Mouse (Mus musculus) lung, adult 18-20 months (tissue): ENCODE data around the gene Ppid.
"Not testable (repeated sequence)": the region's sequence is repeated elsewhere in the genome, so short reads cannot be mapped to it uniquely, and the experiment has no call there.

Experiments
- DNase-seq, 2 experiments: peaks; one replicate each; pipeline ENCODE4 v3.0.0; 2022; ENCODE audit warnings: mixed read lengths in 2 of 2

The Ppid gene

DNA sequence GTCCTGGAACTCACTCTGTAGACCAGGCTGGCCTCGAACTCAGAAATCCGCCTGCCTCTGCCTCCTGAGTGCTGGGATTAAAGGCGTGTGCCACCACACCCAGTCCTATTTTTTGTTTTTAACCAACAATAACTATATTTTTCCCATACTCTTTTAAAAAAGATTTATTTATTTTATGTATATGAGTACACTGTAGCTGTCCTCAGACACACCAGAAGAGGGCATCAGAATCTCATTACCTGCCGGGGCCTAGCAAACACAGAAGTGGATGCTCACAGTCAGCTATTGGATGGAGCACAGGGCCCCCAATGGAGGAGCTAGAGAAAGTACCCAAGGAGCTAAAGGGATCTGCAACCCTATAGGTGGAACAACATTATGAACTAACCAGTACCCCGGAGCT is 17.8 kb upstream of the Ppid start:
- DNase-seq = not testable (repeated sequence)

DNA sequence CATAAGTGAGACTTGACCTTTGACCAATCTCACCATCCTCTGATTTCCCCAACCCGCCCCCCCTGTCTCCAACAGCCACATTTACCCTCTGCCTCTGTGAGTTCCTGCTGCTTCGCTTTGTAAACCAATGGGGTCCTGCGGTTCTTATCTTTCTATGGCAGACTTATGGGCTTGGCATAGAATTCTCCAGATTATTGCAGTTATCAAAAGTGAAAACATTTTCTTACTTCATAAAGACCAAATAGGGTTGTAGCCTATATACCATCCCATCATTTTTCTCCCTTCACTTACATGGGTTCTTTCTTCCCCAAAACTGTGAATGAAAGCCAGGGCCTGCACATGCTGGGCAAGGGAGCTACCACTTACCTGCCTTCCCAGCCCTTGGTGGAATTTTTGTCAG is 16.8 kb upstream of the Ppid start:
- DNase-seq = no peak

DNA sequence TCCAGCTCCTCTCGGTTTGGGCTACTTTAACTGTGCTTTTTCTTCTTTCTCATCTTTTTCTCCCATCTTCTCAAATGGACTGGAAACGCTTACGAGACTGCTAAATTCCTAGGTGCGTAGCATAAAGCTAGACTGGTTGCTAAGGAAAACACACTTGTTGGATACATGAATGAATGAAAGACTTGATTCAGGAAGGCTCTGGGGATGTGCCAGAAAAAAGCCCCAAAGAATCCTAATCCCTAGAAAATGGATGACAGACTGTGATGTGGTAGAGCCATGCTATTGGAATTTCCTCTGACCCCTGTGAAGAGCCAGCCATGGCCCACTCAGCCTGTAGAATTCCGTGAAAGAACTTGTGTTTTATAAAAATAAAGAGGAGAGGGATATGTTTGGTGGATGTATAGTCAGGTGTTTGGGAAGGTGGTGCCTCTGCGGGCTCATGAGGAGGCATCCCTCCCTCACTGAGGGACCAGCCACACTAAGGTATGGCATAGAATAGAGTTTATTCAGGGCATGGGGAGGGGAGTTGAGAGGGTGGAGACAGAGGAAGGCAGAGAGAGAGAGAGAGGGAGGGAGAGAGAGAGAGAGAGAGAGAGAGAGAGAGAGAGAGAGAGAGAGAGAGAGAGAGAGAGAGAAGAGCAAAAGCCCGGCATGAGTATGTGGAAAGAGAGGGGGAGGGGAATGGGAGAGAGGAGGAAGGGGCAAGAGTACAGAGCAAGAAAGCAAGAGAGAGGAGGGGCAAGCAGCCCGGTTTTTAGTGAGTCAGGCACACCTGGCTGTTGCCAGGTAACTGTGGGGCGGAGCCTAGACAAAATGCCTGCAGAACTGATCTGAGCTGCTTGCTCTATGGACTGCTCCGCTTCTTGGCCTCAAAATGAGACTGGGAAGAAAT is 15.3 kb upstream of the Ppid start:
- DNase-seq = peak in 1 of 2 experiments; percentile 56

DNA sequence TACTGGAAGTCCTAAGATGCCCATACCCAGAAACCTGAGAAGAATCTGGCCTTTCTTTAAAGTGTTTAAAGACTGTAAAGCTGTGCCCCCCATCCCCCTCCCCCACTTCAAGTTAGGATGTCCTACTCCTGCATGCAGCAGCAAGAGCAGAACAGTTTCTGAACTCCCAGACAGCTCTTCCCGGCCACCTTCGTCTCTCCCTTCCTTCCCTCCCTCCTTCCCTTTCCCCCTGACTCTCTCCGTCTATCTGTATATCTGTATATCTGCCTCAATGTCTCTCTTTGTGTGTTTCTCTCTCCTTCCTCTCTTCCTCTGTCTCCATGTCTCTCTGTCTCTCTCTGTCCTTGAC is 14.7 kb upstream of the Ppid start:
- DNase-seq = no peak

DNA sequence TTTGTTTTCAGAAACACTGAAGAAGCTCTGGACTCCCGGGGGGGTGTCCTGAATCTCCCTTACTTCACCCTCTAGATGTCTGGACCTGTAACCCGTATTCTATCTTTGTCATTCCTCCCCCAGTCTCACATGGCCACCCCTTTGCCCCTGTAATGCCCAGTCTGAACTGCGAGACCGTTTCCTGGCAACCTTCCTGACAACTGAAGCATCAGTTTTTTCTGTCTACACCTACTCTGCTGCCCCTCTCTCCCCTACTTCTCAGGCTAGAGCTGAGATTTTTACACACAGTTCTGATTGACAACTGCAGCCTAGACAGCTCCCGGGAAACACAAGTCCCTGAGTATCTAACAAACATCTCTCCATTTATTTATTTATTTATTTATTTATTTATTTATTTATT is 14.3 kb upstream of the Ppid start:
- DNase-seq = no peak

DNA sequence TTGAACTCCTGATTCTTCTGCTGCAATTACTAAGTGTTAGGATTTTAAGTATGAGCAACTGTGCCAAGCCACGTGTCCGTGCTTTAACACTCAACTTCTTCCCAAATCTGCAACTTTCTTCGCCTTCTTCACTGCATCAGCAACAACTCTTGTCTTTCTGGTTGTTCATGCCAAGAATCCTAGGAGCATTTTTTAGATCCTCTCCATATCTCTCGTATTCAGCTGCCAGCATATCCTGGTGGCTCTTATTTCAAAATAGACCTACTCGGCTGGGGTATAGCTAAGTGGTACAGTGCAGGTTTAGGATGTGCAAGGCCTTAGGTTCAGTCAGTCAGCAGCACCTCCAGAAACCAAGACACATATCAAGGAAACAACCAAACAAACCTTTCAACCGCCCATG is 13.5 kb upstream of the Ppid start:
- no peak for DNase-seq

DNA sequence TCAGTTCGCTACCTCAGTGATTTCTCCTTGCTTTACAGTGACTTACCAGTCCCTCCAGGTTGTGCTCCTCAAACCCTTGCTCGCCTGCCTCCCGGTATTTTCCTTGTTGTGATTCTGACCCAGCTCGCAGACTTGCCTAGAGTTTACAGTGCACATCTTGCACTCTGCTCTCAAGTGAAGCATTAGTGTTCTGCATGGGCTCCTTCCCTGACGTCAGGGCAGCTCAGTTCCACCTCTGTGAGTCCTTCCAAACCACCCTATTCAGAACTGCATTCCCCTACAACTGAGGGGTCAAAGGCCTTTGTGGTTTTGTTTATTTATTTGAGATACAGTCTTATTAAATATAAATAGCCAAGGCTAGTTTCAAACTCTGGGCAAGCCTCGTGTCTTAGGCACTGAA is 13.0 kb upstream of the Ppid start:
- DNase-seq = no peak

DNA sequence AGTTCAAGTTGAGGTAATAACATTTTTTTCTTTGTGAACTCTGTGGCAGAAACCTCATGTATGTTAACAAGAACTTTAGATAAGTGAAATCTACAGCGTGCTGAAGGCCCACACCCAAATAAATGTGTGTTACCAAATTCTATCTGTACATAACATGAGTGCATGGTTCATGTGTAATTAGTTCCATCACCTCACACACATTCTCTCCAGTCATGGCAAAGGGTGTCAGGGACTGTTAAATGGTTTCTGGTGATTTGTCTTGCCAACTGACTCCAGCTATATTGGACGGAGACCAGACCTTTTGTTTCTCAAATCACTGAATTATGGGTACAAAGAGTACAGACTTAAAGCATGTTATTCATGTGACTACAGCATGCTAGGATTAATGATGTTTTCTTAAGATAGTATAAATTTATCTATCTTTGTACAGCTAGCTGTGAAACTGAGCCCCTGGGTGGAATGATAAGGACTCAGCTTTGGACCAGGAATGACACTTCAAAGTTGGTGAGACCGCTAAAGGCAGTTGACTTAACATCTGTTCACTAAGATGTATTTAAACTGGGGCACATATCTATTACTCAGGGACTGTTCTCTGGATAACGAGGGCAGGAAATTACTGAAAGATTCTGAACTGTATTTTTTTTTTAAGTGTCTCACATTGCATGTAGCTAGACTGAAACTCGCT is 11.1 kb upstream of the Ppid start:
- DNase-seq = no peak

DNA sequence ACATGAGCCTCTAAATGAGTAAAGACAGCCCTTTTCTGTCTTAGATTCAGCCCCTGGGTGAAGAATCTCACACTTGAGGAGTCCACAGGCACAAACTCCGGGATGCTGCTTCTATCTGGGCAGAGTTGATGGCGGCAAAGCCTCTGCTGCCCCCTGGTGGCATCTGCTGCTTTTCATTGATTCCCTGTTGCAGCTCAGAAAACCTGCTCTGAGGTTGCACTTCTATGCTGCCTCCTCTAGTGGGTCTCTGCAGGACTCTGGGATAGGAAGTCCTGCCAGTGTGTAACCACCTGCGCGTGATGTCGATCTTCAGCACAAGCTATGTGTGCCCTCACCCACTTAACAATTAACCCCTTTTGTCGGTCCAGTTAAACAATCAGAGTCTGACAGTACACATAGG is 4.3 kb upstream of the Ppid start:
- DNase-seq = peak; percentile 84 to 87

DNA sequence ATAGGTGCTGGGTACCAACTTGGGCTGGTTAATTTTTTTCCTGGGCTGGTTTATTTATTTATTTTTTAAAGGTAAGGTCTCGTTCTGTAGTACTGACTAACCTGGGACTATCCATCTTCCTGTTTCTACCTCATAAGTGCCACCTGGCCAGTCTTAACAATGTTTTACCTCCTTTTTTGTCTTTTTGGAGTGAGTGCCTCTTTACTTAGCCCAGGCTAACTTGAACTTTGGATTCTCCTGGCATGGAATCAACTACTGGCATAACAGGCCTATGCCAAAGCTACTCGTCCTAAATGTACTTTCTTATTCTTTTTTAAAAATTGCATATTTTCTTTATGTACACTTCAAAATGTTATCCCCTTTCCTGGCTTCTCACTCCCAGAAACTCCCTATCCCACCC is 1.5 kb upstream of the Ppid start:
- no peak for DNase-seq

DNA sequence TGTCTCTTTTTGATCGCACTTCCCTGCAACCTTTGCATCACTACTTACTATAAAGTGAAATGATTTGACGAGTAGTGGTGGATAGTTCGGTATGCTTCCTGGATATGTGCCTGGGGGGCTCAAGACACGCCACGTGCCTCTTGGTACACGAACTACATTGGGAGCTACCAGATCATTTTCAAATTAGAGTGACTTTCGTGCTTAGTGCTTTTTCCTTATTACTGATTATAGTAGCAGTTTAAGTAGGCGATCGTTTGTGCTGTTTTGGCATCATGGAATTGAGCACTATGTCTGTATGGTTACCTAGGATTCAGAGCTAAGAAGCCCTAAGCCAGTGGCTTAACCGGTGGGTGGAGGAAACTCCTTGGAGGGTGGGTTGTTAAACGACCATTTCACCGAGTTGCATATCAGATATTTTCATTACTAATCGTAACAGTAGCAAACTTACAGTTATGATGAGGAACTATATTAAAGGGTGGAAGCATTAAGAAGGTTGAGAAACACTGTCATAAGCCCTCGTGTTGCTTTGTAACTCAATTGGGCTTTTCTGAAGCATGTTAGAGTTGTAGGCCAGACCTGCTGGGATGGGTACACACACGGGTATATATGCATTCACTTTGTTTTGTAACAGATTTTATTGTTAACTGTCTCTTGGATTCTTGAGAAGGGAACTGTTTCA is 790 bp downstream of the Ppid start:
- DNase-seq = no peak

DNA sequence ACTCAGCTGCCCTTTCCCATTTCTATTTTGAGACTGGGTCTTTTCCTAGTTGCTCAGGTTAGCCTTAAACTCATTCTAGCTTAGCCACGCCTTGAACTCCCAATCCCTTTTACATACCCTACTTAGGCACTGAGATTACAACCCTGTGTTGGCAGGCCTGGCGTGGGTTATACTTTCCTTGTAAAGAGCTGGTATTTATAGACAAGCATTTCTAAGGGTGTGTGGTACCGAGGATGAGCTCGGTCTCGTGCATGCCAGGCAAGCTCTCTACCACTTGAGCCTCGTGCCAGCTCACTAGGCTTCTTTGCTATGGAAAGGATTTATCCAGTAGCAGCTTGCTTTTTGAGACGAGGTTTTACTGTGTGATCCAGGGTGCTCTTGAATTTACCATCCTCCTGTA is 4.3 kb downstream of the Ppid start:
- no peak for DNase-seq

DNA sequence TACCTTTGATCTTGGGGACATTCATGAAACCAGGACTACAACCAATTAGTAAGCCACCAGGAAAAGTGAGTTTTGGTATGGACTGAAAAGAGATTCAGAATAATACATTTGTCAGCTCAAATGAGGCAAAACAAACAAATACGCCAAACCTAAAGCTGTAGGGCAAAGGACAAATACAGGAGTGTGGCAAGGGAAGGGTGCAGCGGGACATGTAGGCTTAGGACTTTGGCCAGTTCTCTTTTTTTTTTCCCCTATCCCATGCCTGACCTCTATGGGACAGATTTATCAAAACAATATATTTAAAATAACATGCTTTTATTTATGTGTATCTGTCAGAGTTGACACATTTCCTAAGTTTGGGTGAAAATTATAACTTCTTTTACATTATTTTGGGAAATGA is 18.7 kb downstream of the Ppid start:
- DNase-seq = no peak

DNA sequence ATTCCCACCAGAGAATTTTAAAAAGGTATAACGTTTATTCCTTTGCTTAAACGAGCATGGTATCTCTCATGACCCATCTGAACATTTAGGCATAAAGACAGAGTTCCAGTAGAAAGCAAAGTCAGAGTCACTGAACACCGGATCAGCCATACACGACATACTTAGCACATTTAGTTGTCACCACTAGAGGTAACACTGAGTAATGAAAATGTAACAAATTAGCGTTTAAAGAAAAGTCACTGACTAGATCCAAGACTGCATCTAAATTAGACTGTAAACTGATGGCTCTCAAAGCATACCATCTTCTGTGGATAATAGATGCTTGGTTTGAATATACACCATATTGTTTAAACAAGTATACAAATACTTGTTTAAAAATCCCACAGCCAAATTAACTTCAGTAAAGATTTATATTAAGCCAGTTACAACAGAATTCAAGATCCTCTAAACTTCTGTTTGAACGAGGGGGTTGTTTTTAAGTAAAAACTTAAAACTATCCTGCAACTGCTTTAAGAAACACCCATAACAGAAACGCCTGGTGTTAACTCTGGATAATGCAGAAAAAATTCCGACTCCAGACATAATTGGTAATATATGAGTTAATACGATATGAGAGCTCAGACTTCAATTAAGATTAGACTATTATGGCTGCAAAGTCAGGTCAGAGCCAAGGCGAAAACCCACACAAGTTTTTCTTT is 36.5 kb downstream of the Ppid start:
- no peak for DNase-seq

DNA sequence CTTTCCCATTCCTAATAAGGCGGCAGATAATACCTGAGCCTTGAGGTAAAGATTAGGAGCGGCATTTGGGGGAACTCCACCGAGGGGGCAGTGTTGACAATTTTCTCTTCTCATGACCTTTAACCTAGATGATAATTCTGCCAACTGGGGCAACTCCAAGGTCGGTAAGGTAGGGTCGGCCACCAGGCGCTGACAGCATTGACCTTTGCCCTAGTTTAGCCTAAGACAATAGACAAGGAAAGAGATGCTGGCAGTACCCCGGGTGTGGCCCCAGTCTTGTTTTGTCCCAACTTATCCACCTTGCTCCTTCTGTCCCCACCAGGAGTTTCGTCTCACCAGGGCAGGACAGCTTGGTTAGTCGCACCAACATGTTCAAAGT is 37.0 kb downstream of the Ppid start:
- DNase-seq = no peak

DNA sequence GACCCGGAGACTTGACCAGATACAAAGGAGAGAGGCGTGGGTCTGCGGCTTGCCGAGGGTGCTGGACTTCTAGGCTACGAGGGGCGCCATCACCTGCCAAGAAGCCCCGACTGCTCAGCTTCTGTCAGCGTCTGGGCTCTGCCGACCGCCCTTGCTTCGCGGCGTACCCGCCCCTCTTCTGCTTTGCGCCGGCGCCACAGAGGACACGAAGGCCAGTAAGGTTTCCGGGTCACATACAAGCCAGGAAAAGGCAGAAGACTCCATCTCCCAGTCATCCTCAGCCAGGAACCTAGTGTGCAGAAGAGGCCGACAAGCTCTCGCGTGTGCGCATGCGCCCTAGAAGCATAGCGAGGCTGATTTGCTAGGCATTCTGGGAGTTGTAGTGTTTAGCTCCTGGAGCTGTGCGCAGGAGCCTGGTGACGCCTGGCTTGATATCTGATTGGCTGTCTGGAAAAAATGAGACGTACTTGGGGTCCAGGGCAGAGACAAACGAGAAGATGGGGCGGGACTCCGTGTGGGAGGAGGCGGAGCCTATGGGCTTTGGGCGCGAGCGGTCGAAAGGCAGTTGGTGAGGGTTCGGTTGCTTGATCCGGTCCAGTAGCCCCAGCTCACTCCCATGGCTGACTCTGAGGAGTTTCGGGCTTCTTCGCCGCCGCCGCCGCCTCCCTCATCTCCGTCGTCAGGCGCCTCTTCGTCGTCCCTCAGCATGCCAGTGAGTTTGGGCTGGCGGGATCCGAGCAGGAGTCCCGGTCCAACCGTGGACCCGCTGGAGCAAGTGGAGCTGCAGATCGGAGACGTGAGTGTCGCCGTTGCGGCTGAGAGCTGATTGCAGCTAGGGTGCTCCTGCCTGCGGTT is 37.6 kb downstream of the Ppid start, which contains the start of gene 4930579G24Rik:
Gene 4930579G24Rik, plus strand, starts transcription at position 519 of the 855 bp plus-strand sequence.
- DNase-seq = peak; percentile 98

DNA sequence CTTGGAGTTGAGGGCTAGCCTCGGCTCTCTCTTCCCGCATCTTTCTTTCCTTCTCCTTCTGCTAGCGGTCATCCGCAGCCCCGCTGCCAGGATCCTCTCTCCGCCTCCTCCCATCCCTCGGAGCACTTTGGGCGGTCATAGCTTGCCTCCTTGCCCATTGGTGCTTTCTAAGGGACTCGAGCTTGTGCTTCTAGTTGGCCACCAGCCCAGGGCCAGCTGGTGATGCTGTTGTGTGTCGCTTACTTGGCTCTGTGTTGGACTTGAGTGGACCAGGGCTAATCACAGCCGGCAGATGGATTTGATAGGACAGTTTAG is 38.2 kb downstream of the Ppid start, which contains the start of gene Etfdh:
Gene Etfdh, minus strand, starts transcription at position 85 of the 315 bp plus-strand sequence.
- DNase-seq = peak; percentile 55 to 59

DNA sequence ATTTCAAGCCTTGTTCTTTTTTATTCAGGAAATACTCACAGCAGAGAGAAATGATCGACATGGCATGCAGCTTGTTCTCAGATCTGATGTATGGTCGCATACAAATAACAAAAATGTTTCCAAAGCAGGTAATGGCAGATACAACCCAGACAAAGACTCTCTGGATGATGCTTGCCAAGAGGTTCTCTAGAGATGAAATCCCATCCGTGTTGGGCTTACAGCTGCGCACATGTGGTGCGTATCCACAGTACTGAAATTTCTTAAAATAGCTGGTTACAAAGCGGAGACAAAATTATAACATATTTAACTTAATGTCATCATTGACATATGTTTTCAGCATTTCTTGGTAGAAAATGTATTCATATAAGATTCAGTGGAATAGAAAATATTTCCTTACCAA is 61.0 kb downstream of the Ppid start:
- no peak for DNase-seq
